Mouse (Mus musculus): ENCODE data around the gene Timm17a. TPM values are rescaled to one million over a fixed set of nuclear protein-coding genes. Genes with fewer than 3 reads are reported as not detected.

Timm17a gene
- 165 and 167 TPM in 2 replicates for polyA plus RNA-seq (2014; fragmentation: Nextera tagmentation; extraction: Ambion mirVana)

DNA sequence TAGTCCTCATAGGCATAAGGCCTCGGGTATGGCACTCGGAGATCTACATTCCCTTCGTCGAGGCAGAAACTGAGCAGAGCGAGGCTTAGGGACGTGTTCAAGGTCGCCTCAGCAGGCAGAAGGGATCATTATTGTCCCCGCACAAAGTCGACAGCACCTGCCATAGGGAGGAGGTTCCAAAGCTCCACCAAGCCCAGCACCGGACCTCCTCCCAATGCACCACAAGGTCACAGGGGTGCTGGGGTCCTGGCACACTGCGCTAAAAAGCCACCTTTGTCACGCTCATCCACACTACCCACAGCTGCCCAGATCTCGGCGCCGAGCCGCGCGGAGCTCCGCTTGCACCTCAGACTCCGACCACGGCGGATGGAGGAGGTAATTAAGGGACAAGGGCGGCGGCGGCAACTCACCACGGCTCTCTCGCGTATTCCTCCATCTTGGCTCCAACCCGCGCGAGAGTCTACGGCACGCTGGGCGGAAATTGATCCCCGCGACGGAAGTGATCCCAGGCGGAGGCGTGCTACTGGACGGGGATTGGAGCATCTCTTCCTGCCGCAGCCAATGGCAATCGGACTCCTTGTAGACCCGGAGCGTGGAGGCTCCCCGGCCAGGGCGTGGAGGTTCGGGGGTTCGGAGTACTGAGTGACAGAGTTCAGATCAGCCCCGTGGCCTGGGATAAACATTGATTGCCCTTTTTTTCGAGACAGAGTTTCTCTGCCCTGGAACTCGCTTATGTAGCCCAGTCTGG is at the start of gene Timm17a:
TSS of gene Timm17a (minus strand) at position 495 of the 748 bp plus-strand sequence.
- peaks cover 5% of the 10 kb centered on the region; the same call in 1 of the 2 replicates for H3K4me1 ChIP-seq (replicated peaks; ENCODE audit: control insufficient read depth, insufficient read depth, low read length)
- H3K36me3 ChIP-seq (ENCODE audit: control insufficient read depth, insufficient read depth, low read length) = no peaks in the 10 kb centered on the region; the same call in 1 of the 2 replicates
- under 1% methylated on average over 51 of the region's 51 CpGs for WGBS
- H3K27me3 ChIP-seq (ENCODE audit: control insufficient read depth, insufficient read depth, low read length) = no peaks in the 10 kb centered on the region
- H3K9me3 ChIP-seq (ENCODE audit: control insufficient read depth, low read length) = no peaks in the 10 kb centered on the region
- DNase-seq (ENCODE audit: low spot score) = peak; percentile 96
- ATAC-seq (replicated peaks; ENCODE audit: low FRiP score) = peak; percentile 99
- peak within 1 kb of the TSS; percentile 96 for H3K4me3 ChIP-seq (ENCODE audit: low read depth, low read length)
- peak within 1 kb of the TSS; percentile 98 for H3K9ac ChIP-seq (ENCODE audit: low read length)
- peak within 1 kb of the TSS; percentile 70 for H3K4me2 ChIP-seq (ENCODE audit: low read depth, low read length, severe bottlenecking)
- H3K27ac ChIP-seq (ENCODE audit: low read depth, low read length) = peak within 1 kb of the TSS; percentile 66; the same call in 1 of the 2 replicates

DNA sequence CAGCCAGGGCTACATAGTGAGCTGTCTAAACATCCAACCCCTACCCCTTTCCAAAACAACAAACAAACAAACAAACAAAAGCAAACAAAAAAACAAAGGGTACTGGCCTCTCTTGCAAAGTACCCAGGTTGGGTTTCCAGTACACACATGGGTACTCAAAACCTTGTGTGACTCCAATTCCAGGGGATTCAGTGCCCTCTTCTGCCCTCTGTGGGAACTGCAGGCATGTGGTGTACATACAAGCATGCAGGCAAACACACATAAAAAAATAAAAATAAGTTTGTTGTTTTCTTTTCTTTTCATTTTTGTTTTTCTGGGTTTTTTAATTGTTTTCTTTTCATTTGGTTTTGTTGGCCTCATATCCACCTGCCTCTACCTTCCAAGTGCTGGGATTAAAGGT is 48.5 kb upstream of the Timm17a start:
- H3K36me3 ChIP-seq (ENCODE audit: control insufficient read depth, insufficient read depth, low read length) = no peaks in the 10 kb centered on the region
- ATAC-seq (replicated peaks; ENCODE audit: low FRiP score) = no peak

DNA sequence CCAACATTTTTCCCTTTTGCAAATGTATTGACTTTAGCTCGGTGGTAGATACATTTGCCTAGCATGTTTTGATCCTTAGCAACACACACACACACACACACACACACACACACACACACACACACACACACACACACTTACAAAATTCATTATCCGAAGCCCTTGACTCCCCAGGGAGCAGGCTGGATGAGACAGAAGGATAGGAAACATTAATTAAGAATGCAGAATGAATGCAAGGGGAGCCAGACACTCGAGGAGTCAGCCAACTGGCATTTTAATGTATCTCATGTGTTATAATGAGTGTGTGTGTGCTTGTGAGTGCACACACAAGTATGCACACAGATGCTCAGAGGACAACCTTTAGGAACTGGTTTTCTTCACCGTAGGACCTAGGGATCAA is 47.9 kb upstream of the Timm17a start:
- H3K36me3 ChIP-seq (ENCODE audit: control insufficient read depth, insufficient read depth, low read length) = no peaks in the 10 kb centered on the region
- no peak overlapping the region for H3K9ac ChIP-seq (ENCODE audit: low read length)
- no peaks in the 10 kb centered on the region for H3K4me1 ChIP-seq (replicated peaks; ENCODE audit: control insufficient read depth, insufficient read depth, low read length)
- ATAC-seq (replicated peaks; ENCODE audit: low FRiP score) = no peak
- no peak overlapping the region for H3K27ac ChIP-seq (ENCODE audit: low read depth, low read length)
- DNase-seq (ENCODE audit: low spot score) = no peak
- no peak overlapping the region for H3K4me3 ChIP-seq (ENCODE audit: low read depth, low read length)
- no peak overlapping the region for H3K4me2 ChIP-seq (ENCODE audit: low read depth, low read length, severe bottlenecking)
- H3K9me3 ChIP-seq (ENCODE audit: control insufficient read depth, low read length) = no peaks in the 10 kb centered on the region
- WGBS = 90% methylated on average over 4 of the region's 4 CpGs
- no peaks in the 10 kb centered on the region for H3K27me3 ChIP-seq (ENCODE audit: control insufficient read depth, insufficient read depth, low read length)

More for the DNA sequence above, 48.5 kb upstream of the Timm17a start:
- no peak overlapping the region for H3K9ac ChIP-seq (ENCODE audit: low read length)
- DNase-seq (ENCODE audit: low spot score) = no peak
- no peaks in the 10 kb centered on the region for H3K4me1 ChIP-seq (replicated peaks; ENCODE audit: control insufficient read depth, insufficient read depth, low read length)
- no peaks in the 10 kb centered on the region for H3K27me3 ChIP-seq (ENCODE audit: control insufficient read depth, insufficient read depth, low read length)
- no peak overlapping the region for H3K27ac ChIP-seq (ENCODE audit: low read depth, low read length)
- H3K4me2 ChIP-seq (ENCODE audit: low read depth, low read length, severe bottlenecking) = no peak overlapping the region
- H3K9me3 ChIP-seq (ENCODE audit: control insufficient read depth, low read length) = no peaks in the 10 kb centered on the region
- H3K4me3 ChIP-seq (ENCODE audit: low read depth, low read length) = no peak overlapping the region

DNA sequence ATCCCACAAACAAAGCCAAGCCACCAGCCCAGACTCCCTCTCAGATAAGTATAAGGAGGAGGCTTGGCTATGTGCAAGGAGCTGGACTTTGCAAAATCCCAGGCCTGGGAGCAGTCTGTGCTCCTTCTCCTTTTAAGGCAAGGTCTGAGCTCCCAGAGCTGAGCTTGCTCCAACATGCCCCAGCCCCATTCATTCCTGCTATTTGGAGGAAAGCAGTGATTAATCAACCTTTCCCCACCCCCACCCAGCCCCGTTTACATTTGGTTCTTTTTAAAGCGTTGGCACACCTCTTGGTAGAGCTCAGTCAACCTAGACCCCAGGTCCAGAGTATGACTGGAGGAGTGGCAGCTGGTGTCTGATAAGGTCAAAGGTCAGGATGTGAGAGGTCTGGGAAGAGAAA is 45.5 kb upstream of the Timm17a start:
- H3K27ac ChIP-seq (ENCODE audit: low read depth, low read length) = no peak overlapping the region
- H3K4me1 ChIP-seq (replicated peaks; ENCODE audit: control insufficient read depth, insufficient read depth, low read length) = no peaks in the 10 kb centered on the region
- H3K36me3 ChIP-seq (ENCODE audit: control insufficient read depth, insufficient read depth, low read length) = no peaks in the 10 kb centered on the region
- 44% methylated on average over 2 of the region's 2 CpGs for WGBS
- H3K9ac ChIP-seq (ENCODE audit: low read length) = no peak overlapping the region
- DNase-seq (ENCODE audit: low spot score) = no peak
- H3K4me3 ChIP-seq (ENCODE audit: low read depth, low read length) = no peak overlapping the region
- no peaks in the 10 kb centered on the region for H3K9me3 ChIP-seq (ENCODE audit: control insufficient read depth, low read length)
- no peak overlapping the region for H3K4me2 ChIP-seq (ENCODE audit: low read depth, low read length, severe bottlenecking)
- no peaks in the 10 kb centered on the region for H3K27me3 ChIP-seq (ENCODE audit: control insufficient read depth, insufficient read depth, low read length)
- ATAC-seq (replicated peaks; ENCODE audit: low FRiP score) = no peak

DNA sequence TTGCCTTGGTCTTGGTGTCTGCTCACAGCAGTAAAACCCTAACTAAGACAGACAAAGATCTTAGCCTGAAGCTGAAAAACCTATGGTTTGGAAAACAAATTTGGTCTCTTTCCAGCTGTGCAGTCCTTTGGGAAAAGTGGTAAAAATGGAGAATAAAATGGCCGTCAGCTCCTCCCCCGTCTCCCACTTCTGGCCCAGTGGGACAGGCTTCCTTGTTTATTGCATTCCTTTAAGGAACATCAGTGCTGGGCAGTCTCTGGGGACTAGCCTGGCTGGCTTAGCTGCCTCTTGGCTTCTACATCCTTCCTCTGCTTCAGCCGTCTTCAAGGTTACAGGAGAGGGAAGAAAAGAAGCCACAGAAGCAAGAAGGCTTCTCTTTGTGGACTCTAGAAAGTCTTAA is 38.4 kb upstream of the Timm17a start:
- no peak for DNase-seq (ENCODE audit: low spot score)
- 84% methylated on average over 3 of the region's 3 CpGs for WGBS
- no peaks in the 10 kb centered on the region for H3K9me3 ChIP-seq (ENCODE audit: control insufficient read depth, low read length)
- no peak overlapping the region for H3K27ac ChIP-seq (ENCODE audit: low read depth, low read length)
- no peaks in the 10 kb centered on the region for H3K27me3 ChIP-seq (ENCODE audit: control insufficient read depth, insufficient read depth, low read length)
- no peaks in the 10 kb centered on the region for H3K36me3 ChIP-seq (ENCODE audit: control insufficient read depth, insufficient read depth, low read length)
- H3K9ac ChIP-seq (ENCODE audit: low read length) = no peak overlapping the region
- no peak overlapping the region for H3K4me3 ChIP-seq (ENCODE audit: low read depth, low read length)
- H3K4me2 ChIP-seq (ENCODE audit: low read depth, low read length, severe bottlenecking) = no peak overlapping the region
- H3K4me1 ChIP-seq (replicated peaks; ENCODE audit: control insufficient read depth, insufficient read depth, low read length) = no peaks in the 10 kb centered on the region
- no peak for ATAC-seq (replicated peaks; ENCODE audit: low FRiP score)

DNA sequence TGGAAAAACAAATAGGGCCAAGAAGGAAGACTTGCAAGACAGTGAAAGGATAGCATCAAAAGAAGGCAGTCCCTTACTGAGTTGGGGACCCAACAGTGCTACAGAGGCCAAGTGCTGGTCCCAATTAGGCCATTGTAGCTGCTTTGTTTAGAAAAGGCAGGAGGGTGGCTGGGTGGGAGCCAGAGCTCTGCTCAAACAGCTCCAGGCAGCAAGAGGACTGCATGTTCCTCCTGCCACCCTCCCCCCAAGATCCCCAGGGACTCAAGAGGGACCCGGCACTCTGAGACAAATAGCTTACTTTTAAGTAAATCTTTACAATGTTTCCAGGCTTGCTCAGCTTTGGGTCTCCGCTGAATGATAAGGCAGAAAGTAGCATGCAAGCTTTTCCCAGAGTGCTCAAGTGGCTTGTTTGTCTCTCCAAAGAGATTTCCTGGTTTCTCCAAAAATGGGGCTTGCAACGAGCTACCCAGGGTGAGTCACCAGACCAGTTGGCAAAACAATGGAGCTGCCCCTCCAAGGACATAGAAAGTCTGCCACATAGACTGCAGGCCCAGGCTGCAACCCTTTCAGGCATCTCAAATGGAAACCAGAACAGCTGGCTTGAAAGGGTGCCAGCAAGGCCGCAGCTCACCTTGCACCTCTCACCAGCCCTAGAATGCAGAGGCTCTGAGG is 34.1 kb upstream of the Timm17a start:
- H3K36me3 ChIP-seq (ENCODE audit: control insufficient read depth, insufficient read depth, low read length) = no peaks in the 10 kb centered on the region
- H3K9me3 ChIP-seq (ENCODE audit: control insufficient read depth, low read length) = no peaks in the 10 kb centered on the region
- DNase-seq (ENCODE audit: low spot score) = no peak
- no peaks in the 10 kb centered on the region for H3K27me3 ChIP-seq (ENCODE audit: control insufficient read depth, insufficient read depth, low read length)
- no peak overlapping the region for H3K27ac ChIP-seq (ENCODE audit: low read depth, low read length)
- ATAC-seq (replicated peaks; ENCODE audit: low FRiP score) = no peak
- H3K4me1 ChIP-seq (replicated peaks; ENCODE audit: control insufficient read depth, insufficient read depth, low read length) = no peaks in the 10 kb centered on the region
- H3K9ac ChIP-seq (ENCODE audit: low read length) = no peak overlapping the region
- 65% methylated on average over 4 of the region's 4 CpGs for WGBS
- no peak overlapping the region for H3K4me3 ChIP-seq (ENCODE audit: low read depth, low read length)
- H3K4me2 ChIP-seq (ENCODE audit: low read depth, low read length, severe bottlenecking) = no peak overlapping the region

DNA sequence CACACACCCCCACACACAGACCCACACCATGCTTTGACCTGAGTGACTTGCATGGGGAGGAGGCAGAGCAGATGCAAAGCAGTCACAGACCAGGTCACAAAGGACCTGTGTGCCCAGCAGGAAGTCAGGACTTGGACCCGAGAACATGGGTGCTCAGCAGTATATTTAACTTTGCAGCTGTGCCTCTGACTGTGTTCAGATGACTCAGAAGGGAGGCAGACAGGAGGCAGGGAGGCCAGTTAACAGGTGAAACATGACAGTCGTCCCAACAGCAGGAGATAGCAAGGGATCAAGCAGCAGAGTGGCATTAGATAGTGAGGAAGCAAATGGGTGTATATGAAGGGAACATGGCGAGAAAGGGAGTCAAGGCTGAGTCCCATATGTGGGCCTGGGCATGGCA is 33.3 kb upstream of the Timm17a start:
- Histone ChIP-seq H3K36me3 (ENCODE audit: control insufficient read depth, insufficient read depth, low read length) (no peaks in the 10 kb centered on the region), H3K9me3 (ENCODE audit: control insufficient read depth, low read length) (no peaks in the 10 kb centered on the region), H3K9ac (ENCODE audit: low read length) (no peak overlapping the region), H3K4me2 (ENCODE audit: low read depth, low read length, severe bottlenecking) (no peak overlapping the region), H3K4me1 (replicated peaks; ENCODE audit: control insufficient read depth, insufficient read depth, low read length) (no peaks in the 10 kb centered on the region), H3K27ac (ENCODE audit: low read depth, low read length) (no peak overlapping the region), H3K4me3 (ENCODE audit: low read depth, low read length) (no peak overlapping the region), H3K27me3 (ENCODE audit: control insufficient read depth, insufficient read depth, low read length) (no peaks in the 10 kb centered on the region)
- no peak for ATAC-seq (replicated peaks; ENCODE audit: low FRiP score)
- 63% methylated on average over 3 of the region's 3 CpGs for WGBS
- DNase-seq (ENCODE audit: low spot score) = no peak

DNA sequence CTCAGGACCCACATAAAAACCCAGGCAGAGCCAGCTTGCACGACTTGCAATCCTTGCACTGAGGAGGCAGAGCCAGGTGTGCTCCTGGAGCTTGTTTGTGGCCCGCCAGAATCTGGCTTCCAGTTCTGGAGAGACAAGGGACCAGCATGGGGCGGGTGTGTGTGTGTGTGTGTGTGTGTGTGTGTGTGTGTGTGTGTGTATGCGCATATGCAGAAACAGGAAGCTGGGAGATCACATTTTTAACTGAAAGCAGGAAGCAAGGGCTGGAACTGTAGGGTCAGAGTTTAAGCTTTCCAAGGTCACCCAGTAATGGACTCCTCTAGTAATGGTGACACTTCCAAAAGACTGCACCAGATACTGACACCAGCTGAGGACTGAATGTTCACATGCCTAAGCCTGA is 30.4 kb upstream of the Timm17a start:
- no peaks in the 10 kb centered on the region for H3K27me3 ChIP-seq (ENCODE audit: control insufficient read depth, insufficient read depth, low read length)
- no peak for DNase-seq (ENCODE audit: low spot score)
- H3K4me3 ChIP-seq (ENCODE audit: low read depth, low read length) = no peak overlapping the region
- H3K9me3 ChIP-seq (ENCODE audit: control insufficient read depth, low read length) = no peaks in the 10 kb centered on the region
- no peak overlapping the region for H3K4me2 ChIP-seq (ENCODE audit: low read depth, low read length, severe bottlenecking)
- WGBS = 75% methylated on average over 4 of the region's 4 CpGs
- ATAC-seq (replicated peaks; ENCODE audit: low FRiP score) = no peak
- H3K4me1 ChIP-seq (replicated peaks; ENCODE audit: control insufficient read depth, insufficient read depth, low read length) = no peaks in the 10 kb centered on the region
- H3K27ac ChIP-seq (ENCODE audit: low read depth, low read length) = no peak overlapping the region
- no peak overlapping the region for H3K9ac ChIP-seq (ENCODE audit: low read length)
- H3K36me3 ChIP-seq (ENCODE audit: control insufficient read depth, insufficient read depth, low read length) = no peaks in the 10 kb centered on the region
